Mouse (Mus musculus): ENCODE results near the gene Tro. TPM values are rescaled to one million over a fixed set of nuclear protein-coding genes. Genes with fewer than 3 reads are reported as not detected.

Gene Tro
- total RNA-seq (2015; ENCODE audit: low replicate concordance) (not detected in 2 replicates), total RNA-seq (2017; ENCODE audit: low replicate concordance) (not detected in 2 replicates)

DNA sequence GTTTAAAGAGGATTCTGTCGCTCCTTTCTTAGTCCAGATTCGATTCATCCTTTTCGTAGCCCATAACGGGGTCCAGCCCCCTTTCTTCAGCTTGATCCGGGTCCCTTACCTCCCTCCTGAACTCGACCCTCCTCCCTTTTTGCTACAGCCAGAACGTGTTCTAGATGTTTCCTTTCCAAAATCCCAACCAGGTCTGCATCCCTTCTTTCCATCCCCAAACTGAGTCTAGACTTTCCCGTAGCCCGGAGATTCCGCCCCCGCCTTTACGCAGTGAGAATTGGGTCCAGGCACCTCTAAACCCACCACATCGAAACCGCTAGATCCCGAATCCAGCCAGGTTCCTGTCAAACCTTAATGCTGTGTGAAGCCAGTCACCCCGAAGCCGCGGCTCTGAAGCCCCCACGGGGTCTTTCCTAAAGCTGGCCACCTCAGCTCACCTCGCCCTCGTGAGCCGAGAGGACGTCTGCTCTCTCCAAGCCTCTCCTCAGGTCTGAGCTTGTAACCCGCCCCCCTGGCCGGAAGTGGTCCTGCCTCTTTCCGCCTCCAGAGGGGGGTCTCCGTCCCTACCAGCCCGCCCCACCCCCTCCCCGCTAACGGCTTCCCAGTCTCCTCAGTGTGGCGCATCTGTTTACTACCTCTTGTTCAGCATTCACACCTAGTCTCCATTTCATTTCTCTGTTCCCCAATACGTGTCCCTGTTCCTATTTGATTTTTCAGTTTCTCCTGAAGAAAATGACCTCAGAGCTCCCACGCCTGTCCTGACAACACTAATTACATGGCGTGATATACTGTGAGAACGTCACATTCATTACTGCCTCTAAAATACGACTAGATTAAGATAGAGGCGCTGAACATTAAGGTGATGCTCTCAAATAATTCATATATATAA lies at the start of gene Tro:
Tro (minus strand) TSS at position 676 of the 889 bp plus-strand sequence.
- no peak for ATAC-seq (replicated peaks; ENCODE audit: low FRiP score, poor library complexity, severe bottlenecking)

DNA sequence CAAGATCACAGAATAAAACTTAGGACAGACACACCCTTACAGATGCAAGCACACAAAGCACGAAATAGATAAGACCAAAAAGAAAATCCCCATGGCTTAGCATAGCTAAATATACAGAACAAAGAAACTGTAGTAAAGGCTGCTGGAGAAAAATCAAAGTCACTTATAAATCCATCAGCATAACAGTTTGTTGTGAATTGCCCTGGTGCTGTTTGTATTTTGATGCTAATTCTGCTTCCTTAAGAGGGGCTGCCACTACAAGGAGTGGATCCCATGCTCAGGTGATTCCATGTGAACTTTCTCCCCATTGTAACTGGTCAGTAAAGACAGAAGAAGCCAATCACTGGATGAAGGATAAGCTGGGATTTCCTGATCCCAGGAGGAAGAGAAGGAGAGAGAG lies 20.1 kb upstream of the Tro start:
- no peak for ATAC-seq (replicated peaks; ENCODE audit: low FRiP score, poor library complexity, severe bottlenecking)

DNA sequence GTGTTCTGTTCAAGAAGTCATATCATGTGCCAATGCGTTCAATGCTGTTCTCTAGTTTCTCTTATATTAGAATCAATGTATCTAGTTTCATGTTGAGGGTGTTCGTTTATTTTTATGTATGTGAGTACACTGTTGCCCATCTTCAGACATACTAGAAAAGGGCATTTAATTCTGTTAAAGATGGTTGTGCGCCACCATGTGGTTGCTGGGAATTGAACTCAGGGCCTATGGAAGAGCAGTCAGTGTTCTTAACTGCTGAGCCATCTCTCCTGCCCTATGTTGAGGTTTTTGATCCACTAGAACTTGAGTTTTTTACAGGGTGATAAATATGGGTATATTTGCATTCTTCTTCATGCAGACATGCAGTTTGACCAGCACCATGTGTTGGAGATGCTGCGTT lies 5.4 kb upstream of the Tro start:
- no peak for ATAC-seq (replicated peaks; ENCODE audit: low FRiP score, poor library complexity, severe bottlenecking)

DNA sequence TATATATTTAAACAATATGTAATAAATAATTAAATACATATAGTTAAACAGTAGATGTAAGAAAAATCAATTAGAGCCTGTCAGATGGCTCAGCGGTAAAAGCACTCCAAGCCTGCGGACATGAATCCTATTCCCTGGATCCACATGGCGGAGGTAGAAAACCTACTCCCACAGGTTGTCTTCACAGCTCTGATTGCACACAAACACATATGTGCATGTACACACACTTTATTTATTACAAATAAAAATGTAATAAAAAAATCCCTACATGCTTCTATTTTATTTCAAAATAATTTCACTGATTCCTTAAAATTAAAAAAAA lies 375 bp upstream of the Tro start:
- no peak for ATAC-seq (replicated peaks; ENCODE audit: low FRiP score, poor library complexity, severe bottlenecking)

DNA sequence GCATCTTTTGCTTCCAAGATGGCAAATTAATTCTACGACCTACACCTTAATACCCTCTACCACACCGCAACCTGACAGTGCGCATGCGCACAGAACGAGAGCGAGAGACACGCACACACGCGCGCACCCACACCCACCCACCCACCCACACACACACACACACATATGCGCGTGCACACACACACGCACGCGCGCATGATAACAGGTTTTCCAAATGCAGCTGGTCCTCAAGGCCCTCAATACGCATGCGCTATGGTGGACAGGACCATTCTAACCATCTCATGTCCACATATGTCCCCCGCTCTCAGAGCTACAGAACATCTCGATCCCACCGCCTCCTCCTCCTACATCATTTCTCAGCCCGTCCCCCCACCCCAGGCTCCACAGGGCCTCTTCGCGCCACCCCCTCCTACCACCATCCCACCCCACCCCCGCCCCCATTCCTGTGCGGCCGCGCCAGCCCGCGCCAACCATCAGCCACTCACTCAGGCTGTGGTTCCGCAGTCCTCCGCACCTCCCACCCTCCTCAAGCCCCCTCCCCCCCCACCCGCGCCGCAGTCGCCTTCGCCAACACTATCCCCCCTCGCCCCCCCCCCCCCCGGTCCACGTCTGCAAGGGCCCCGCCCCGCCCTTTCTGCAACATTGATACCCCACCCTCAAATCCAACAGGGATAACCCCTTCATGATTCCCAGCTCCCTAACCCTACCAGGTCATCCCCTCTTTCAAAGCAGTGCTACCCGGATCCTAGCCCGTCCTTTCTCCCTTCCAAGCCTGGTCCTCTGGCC lies 1.1 kb downstream of the Tro start:
- ATAC-seq (replicated peaks; ENCODE audit: low FRiP score, poor library complexity, severe bottlenecking), result no peak

DNA sequence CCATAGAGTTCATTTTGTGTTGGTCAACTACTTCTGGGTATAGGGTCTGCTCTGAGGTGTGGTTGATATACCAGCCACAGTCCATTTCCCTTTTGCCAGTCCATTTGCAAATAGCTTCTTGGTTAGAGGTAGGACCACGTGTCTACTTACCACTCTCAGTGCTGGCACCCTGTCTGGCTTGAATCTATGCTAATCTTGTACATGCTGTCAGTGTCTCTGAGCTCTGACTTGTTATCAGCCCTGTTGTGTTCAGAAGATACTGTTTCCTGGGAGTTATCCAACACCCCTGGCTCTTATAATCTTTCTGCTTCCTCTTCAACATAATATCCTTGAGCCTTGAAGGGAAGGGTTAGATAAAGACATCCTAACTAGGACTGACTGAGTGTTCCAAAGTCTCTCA lies 21.0 kb downstream of the Tro start:
- no peak for ATAC-seq (replicated peaks; ENCODE audit: low FRiP score, poor library complexity, severe bottlenecking)

DNA sequence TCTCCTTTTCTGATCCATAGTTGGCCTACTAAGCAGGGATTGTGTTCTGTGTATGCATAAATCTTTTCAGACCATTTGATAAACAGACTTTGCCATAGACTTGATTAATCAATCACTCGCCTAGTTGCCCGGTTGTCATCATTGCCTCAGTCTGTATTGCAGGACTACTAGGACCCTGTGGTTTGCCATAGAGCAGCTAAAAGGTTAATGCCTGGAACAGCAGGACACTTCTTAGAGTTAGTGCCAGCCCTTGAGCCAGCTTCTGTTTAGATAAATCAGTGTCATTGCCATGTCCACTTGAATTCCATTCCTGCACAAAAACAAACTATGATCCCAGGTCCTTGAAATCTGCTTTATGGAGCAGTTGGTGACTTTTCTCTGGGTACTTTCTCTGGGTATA lies 58.5 kb downstream of the Tro start:
- ATAC-seq (replicated peaks; ENCODE audit: low FRiP score, poor library complexity, severe bottlenecking), result no peak

Other genes starting within 250 kb of the Tro start
- 7.9 and 17.6 TPM in 2 replicates for gene Tmem29, start 198.4 kb downstream of the Tro start, total RNA-seq (2015; ENCODE audit: low replicate concordance)
- gene Tmem29, start 198.4 kb downstream of the Tro start, total RNA-seq (2017; ENCODE audit: low replicate concordance), result 10.3 and 28.1 TPM in 2 replicates
- gene Alas2, start 110.2 kb downstream of the Tro start, total RNA-seq (2015; ENCODE audit: low replicate concordance), result 2,632 and 2,832 TPM in 2 replicates
- 1,921 and 2,180 TPM in 2 replicates for gene Alas2, start 110.2 kb downstream of the Tro start, total RNA-seq (2017; ENCODE audit: low replicate concordance)
- gene Pfkfb1, start 69.4 kb downstream of the Tro start, total RNA-seq (2015; ENCODE audit: low replicate concordance), result 20.2 and 33.5 TPM in 2 replicates
- gene Pfkfb1, start 69.4 kb downstream of the Tro start, total RNA-seq (2017; ENCODE audit: low replicate concordance), result 17.7 and 21.8 TPM in 2 replicates
- gene Apex2, start 67.7 kb downstream of the Tro start, total RNA-seq (2015; ENCODE audit: low replicate concordance), result 15.1 and 25.2 TPM in 2 replicates
- 12.0 and 18.1 TPM in 2 replicates for gene Apex2, start 67.7 kb downstream of the Tro start, total RNA-seq (2017; ENCODE audit: low replicate concordance)
- gene Maged2, start 156.8 kb upstream of the Tro start, total RNA-seq (2015; ENCODE audit: low replicate concordance), result not detected in 2 replicates
- 2.1 TPM in 1 of 2 replicates, not detected in the other for gene Maged2, start 156.8 kb upstream of the Tro start, total RNA-seq (2017; ENCODE audit: low replicate concordance)